Mouse (Mus musculus) limb, embryonic 11.5 days (tissue): ENCODE measurements around the gene Gm10197. TPM values are rescaled to one million over a fixed set of nuclear protein-coding genes. Genes with fewer than 3 reads are reported as not detected.

Source experiments
- ATAC-seq: fragments of 200-750 bp; cut with Nextera tagmentation; 2 replicates; pipeline ENCODE4 v1.8.0; 2017; ENCODE audit warnings: low read depth; ENCODE audit not compliant: insufficient number of reproducible peaks, low FRiP score, low TSS enrichment
- DNase-seq: peaks from one replicate; pipeline ENCODE4 v3.0.0-alpha.2; 2015; ENCODE audit warnings: low spot score
- H3K27ac ChIP-seq: fragments of 300-500 bp; sonication (generic); replicated peaks from 2 replicates; pipeline ENCODE4 v1.5.1; 2014; ENCODE audit warnings: low read depth, mild to moderate bottlenecking, low read length
- H3K27me3 ChIP-seq: fragments of 300-500 bp; sonication (generic); 2 replicates; pipeline ENCODE4 v1.6.1; 2014; ENCODE audit warnings: mild to moderate bottlenecking, low read length, mixed read lengths; ENCODE audit not compliant: control insufficient read depth, insufficient read depth
- H3K36me3 ChIP-seq: fragments of 300-500 bp; sonication (generic); 2 replicates; pipeline ENCODE4 v1.6.1; 2014; ENCODE audit warnings: mild to moderate bottlenecking, low read length, moderate library complexity, mixed read lengths; ENCODE audit not compliant: control insufficient read depth, insufficient read depth
- H3K4me1 ChIP-seq: fragments of 300-500 bp; sonication (generic); 2 replicates; pipeline ENCODE4 v1.6.1; 2014; ENCODE audit warnings: low read length, mixed read lengths; ENCODE audit not compliant: control insufficient read depth, insufficient read depth
- H3K4me2 ChIP-seq: fragments of 300-500 bp; sonication (generic); 2 replicates; pipeline ENCODE4 v1.6.1; 2014; ENCODE audit warnings: low read depth, mild to moderate bottlenecking, moderate library complexity; ENCODE audit not compliant: severe bottlenecking
- H3K4me3 ChIP-seq: fragments of 300-500 bp; sonication (generic); 2 replicates; pipeline ENCODE4 v1.5.1; 2014; ENCODE audit warnings: low read depth, low read length
- H3K9ac ChIP-seq: fragments of 300-500 bp; sonication (generic); 2 replicates; pipeline ENCODE4 v1.6.1; 2014; ENCODE audit warnings: mild to moderate bottlenecking, low read length
- H3K9me3 ChIP-seq: fragments of 300-500 bp; sonication (generic); 2 replicates; pipeline ENCODE4 v1.6.1; 2016; ENCODE audit warnings: low read length; ENCODE audit not compliant: control insufficient read depth
- WGBS: fragments of 180-500 bp; shearing (Covaris S2); extraction: QIAGEN DNeasy Blood & Tissue Kit; methylation state at CpG from one replicate; pipeline ENCODE4 v1.1.7; 2014; 5-methylcytosine and 5-hydroxymethylcytosine counted together
- polyA plus RNA-seq: library from polyadenylated mRNA; unstranded; fragments of >200 nt; fragmentation: Nextera tagmentation; extraction: Ambion mirVana; gene quantifications from 2 replicates; pipeline ENCODE4 v1.2.1, GENCODE M21; 2014

Gene Gm10197
- polyA plus RNA-seq, 1 experiment from 2014 or later = not detected

DNA sequence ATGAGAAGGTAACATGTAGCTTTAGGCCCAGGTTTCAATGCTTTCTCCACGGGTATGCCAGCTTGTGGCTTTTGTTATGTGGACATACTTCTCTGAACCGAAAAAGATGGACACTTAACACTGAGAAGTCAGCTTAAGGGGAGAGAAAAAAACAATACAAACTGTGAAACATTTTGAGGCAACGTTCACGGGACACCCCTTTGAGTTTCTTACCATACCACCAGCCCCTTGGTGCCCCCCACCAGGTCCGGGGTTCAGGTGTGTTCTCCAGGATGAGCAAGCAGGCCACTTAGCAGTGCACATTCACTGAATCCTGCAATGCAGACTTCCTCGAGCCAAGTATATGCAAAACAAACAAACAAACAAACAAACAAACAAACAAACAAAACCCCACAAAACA, 46.7 kb downstream of the Gm10197 start:
- no peaks in the 10 kb centered on the region for H3K36me3 ChIP-seq
- H3K9ac ChIP-seq = no peak overlapping the region
- no peaks in the 10 kb centered on the region for H3K9me3 ChIP-seq
- H3K4me2 ChIP-seq = no peak overlapping the region
- no peak for DNase-seq
- H3K4me3 ChIP-seq = no peak overlapping the region
- peaks cover 17% of the 10 kb centered on the region for H3K4me1 ChIP-seq
- 70% methylated on average over 6 of the region's 6 CpGs for WGBS
- ATAC-seq = no peak
- H3K27ac ChIP-seq = no peak overlapping the region
- H3K27me3 ChIP-seq = no peaks in the 10 kb centered on the region

DNA sequence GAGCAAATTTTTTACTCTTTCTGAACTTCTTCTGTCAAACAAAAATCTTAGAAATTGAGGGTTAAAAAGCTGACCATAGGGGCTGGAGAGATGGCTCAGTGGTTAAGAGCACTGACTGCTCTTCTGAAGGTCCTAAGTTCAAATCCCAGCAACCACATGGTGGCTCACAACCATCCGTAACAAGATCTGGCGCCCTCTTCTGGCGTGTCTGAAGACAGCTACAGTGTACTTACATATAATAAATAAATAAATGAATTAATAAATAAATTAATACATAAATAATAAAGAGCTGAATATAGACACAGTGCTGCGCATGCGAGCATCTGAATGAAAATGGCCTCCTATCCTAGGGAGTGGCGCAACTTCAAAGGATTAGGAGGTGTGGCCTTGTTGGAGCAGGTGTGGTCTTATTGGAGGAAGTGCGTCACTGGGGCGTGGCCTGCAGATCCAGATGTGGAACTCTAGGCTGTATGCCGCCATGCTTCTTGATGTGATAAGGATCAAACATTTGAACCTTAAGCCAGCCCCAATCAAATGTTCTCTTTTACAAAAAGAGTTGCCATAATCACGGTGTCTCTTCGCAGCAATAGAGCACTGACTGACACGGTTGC, 49.0 kb downstream of the Gm10197 start:
- Histone ChIP-seq H3K9me3 (no peaks in the 10 kb centered on the region), H3K4me3 (no peak overlapping the region), H3K36me3 (no peaks in the 10 kb centered on the region), H3K27ac (no peak overlapping the region), H3K4me1 (peaks cover 17% of the 10 kb centered on the region), H3K9ac (no peak overlapping the region), H3K27me3 (no peaks in the 10 kb centered on the region), H3K4me2 (no peak overlapping the region)
- WGBS = 92% methylated on average over 12 of the region's 12 CpGs
- ATAC-seq (no peak), DNase-seq (no peak)

Other genes with a start within 250 kb of the Gm10197 start
- 74.4 and 75.1 TPM in 2 replicates for gene Add3, start 231.3 kb downstream of the Gm10197 start, polyA plus RNA-seq
- gene Mxi1, start 61.2 kb downstream of the Gm10197 start, polyA plus RNA-seq = 41.5 and 41.6 TPM in 2 replicates
- 62.2 and 64.4 TPM in 2 replicates for gene Smndc1, start 18.8 kb upstream of the Gm10197 start, polyA plus RNA-seq
- gene Dusp5, start 157.3 kb upstream of the Gm10197 start, polyA plus RNA-seq = 3.5 and 3.8 TPM in 2 replicates
- gene Nutf2-ps1, start 217.3 kb upstream of the Gm10197 start, polyA plus RNA-seq = 471 and 513 TPM in 2 replicates
- 92.8 and 99.7 TPM in 2 replicates for gene Smc3, start 228.6 kb upstream of the Gm10197 start, polyA plus RNA-seq